Mouse (Mus musculus): ENCODE data around the gene Ldhc.
"Not testable (repeated sequence)": the region's sequence is repeated elsewhere in the genome, so short reads cannot be mapped to it uniquely, and the experiment has no call there.

- not testable (repeated sequence) for TF ChIP-seq GATA1, TAL1 (IDR thresholded peaks at IDR 0.05; ENCODE audit: low read length)
Measured at GRCm38 (mm10) chr7:46820876-46821632, 39.9 kb upstream of the Ldhc start.

All from erythroblast, embryonic 14.5 days (primary cell).